In genomic region chr15:78606059-78606458, GRCm38 (mm10) we compare ENCODE assay signal across 12 mouse cellular contexts. TPM values are rescaled to one million over a fixed set of nuclear protein-coding genes. Genes with fewer than 3 reads are reported as not detected.
DNase-seq lines count a peak whose midpoint lies in the region; ATAC-seq and TF ChIP-seq lines count a peak whose summit lies in the region.
"Had no signal": no experiment of that assay in that cellular context is flagged by ENCODE, and none has a peak within 500 bp of the region (broad histone marks: within the 10 kb centered on the region; RNA-seq: fewer than 3 reads in every experiment).

No protein-coding gene starts in this region.

- no peak overlapping the region for H3K4me2 ChIP-seq in hindbrain, embryonic 14.5 days (replicated peaks)
- no peak overlapping the region for H3K4me2 ChIP-seq in hindbrain, embryonic 11.5 days (replicated peaks; ENCODE audit: low read depth, low read length)
- no peak overlapping the region for H3K4me2 ChIP-seq in liver, embryonic 12.5 days
- H3K4me2 ChIP-seq: heart, embryonic 15.5 days had no signal

- H3K27ac ChIP-seq in hindbrain, embryonic 14.5 days: no peak overlapping the region
- H3K27ac ChIP-seq in hindbrain, embryonic 11.5 days (ENCODE audit: low read depth, low read length): no peak overlapping the region
- peak overlapping the region; percentile 69 for H3K27ac ChIP-seq in olfactory bulb, adult 2 months (ENCODE audit: insufficient read depth, low read depth, low read length)
- H3K27ac ChIP-seq in liver, embryonic 12.5 days: no peak overlapping the region
- H3K27ac ChIP-seq: heart, embryonic 15.5 days; liver, embryonic 14.5 days had no signal

- WGBS in hindbrain, embryonic 14.5 days: 65% methylated on average over 6 of the region's 6 CpGs
- 86% methylated on average over 6 of the region's 6 CpGs for whole genome bisulfite sequencing in hindbrain, embryonic 11.5 days
- 44% methylated on average over 6 of the region's 6 CpGs for WGBS in olfactory bulb, adult 2 months
- 73% methylated on average over 6 of the region's 6 CpGs for WGBS in liver, embryonic 12.5 days (ENCODE audit: insufficient replicate concordance)

- H3K36me3 ChIP-seq in hindbrain, embryonic 14.5 days (replicated peaks; ENCODE audit: control insufficient read depth, insufficient read depth): no peaks in the 10 kb centered on the region
- H3K36me3 ChIP-seq in hindbrain, embryonic 11.5 days (ENCODE audit: control insufficient read depth, insufficient read depth, low read length): no peaks in the 10 kb centered on the region
- H3K36me3 ChIP-seq in liver, embryonic 12.5 days: no peaks in the 10 kb centered on the region; the same call in 1 of the 2 replicates
- H3K36me3 ChIP-seq: heart, embryonic 15.5 days had no signal

- peak; percentile 56; the same call in 1 of the 2 replicates for ATAC-seq in hindbrain, embryonic 14.5 days (ENCODE audit: low FRiP score)
- no peak for ATAC-seq in hindbrain, embryonic 11.5 days (ENCODE audit: low FRiP score)
- no peak for ATAC-seq in liver, embryonic 12.5 days

- no peak overlapping the region for H3K9ac ChIP-seq in hindbrain, embryonic 14.5 days
- H3K9ac ChIP-seq in hindbrain, embryonic 11.5 days (ENCODE audit: low read depth, low read length): no peak overlapping the region
- no peak overlapping the region for H3K9ac ChIP-seq in liver, embryonic 12.5 days
- H3K9ac ChIP-seq: heart, embryonic 15.5 days; liver, embryonic 14.5 days had no signal

- no peak overlapping the region for H3K4me3 ChIP-seq in hindbrain, embryonic 14.5 days (replicated peaks; ENCODE audit: low read length)
- no peak overlapping the region for H3K4me3 ChIP-seq in hindbrain, embryonic 11.5 days (ENCODE audit: low read depth, low read length)
- H3K4me3 ChIP-seq in olfactory bulb, adult 2 months (ENCODE audit: insufficient read depth, low read depth, low read length): no peak overlapping the region
- H3K4me3 ChIP-seq in liver, embryonic 12.5 days: no peak overlapping the region
- H3K4me3 ChIP-seq: erythroblast, embryonic 14.5 days; heart, embryonic 15.5 days had no signal

- H3K4me1 ChIP-seq in hindbrain, embryonic 14.5 days (replicated peaks; ENCODE audit: control insufficient read depth, insufficient read depth, low read length): no peaks in the 10 kb centered on the region; the same call in 1 of the 2 replicates
- H3K4me1 ChIP-seq in hindbrain, embryonic 11.5 days (replicated peaks; ENCODE audit: control insufficient read depth, insufficient read depth, low read length): 0 out of 2 replicates have a peak, but pooled peaks cover 3% of the 10 kb centered on the region
- H3K4me1 ChIP-seq in olfactory bulb, adult 2 months (ENCODE audit: control insufficient read depth, insufficient read depth, low read length): peaks cover 61% of the 10 kb centered on the region
- peaks cover 13% of the 10 kb centered on the region; the same call in 1 of the 2 replicates for H3K4me1 ChIP-seq in liver, embryonic 12.5 days

- peak; percentile 55 for DNase-seq in hindbrain, embryonic 14.5 days (ENCODE audit: low spot score)
- DNase-seq in hindbrain, embryonic 11.5 days (ENCODE audit: low spot score): no peak
- peak; percentile 37 for DNase-seq in right cerebral cortex, postnatal 4 days
- DNase-seq in right cerebral cortex, postnatal 36 days (ENCODE audit: low spot score in 2 of 2): no peak
- DNase-seq in cerebellum, adult 9-10 months: peak; percentile 86
- DNase-seq in kidney, adult 11 months: no peak
- DNase-seq: retina, postnatal 1 day had no signal

- TF ChIP-seq POLR2A in olfactory bulb, adult 2 months (IDR thresholded peaks at IDR 0.05; ENCODE audit: insufficient read depth, low read depth, low read length): no peak

- TF ChIP-seq CTCF in olfactory bulb, adult 2 months (IDR thresholded peaks at IDR 0.05; ENCODE audit: insufficient read depth, low read depth, low read length): no peak

- no peaks in the 10 kb centered on the region for H3K9me3 ChIP-seq in hindbrain, embryonic 14.5 days (ENCODE audit: control insufficient read depth, low read length)
- H3K9me3 ChIP-seq in hindbrain, embryonic 11.5 days (ENCODE audit: control insufficient read depth, low read length): no peaks in the 10 kb centered on the region
- no peaks in the 10 kb centered on the region for H3K9me3 ChIP-seq in liver, embryonic 12.5 days (replicated peaks)
- H3K9me3 ChIP-seq: heart, embryonic 15.5 days had no signal

- no peaks in the 10 kb centered on the region for H3K27me3 ChIP-seq in hindbrain, embryonic 14.5 days (ENCODE audit: control insufficient read depth, insufficient read depth, low read length)
- H3K27me3 ChIP-seq in hindbrain, embryonic 11.5 days (ENCODE audit: control insufficient read depth, insufficient read depth, low read length): no peaks in the 10 kb centered on the region
- no peaks in the 10 kb centered on the region for H3K27me3 ChIP-seq in liver, embryonic 12.5 days (replicated peaks)
- H3K27me3 ChIP-seq: heart, embryonic 15.5 days had no signal

RNA-seq across cellular contexts. Expression of gene Cyth4, which starts 9.2 kb away (rescaled TPM):
- polyA plus RNA-seq in hindbrain, embryonic 14.5 days (2014; fragmentation: Nextera tagmentation; extraction: Ambion mirVana): 2.5 and 3.8 TPM in 2 replicates
- 2.1 and 4.4 TPM in 2 replicates for polyA plus RNA-seq in hindbrain, embryonic 11.5 days (2014; fragmentation: Nextera tagmentation; extraction: Ambion mirVana)
- not detected in 2 replicates for polyA plus RNA-seq in olfactory bulb, adult 2 months (2012; ENCODE audit: insufficient read depth, insufficient read length, low replicate concordance, missing spikeins)
- 15.2 and 15.3 TPM in 2 replicates for polyA plus RNA-seq in liver, embryonic 12.5 days (2016; fragmentation: Nextera tagmentation; extraction: Ambion mirVana)

RNA-seq across cellular contexts. Expression of gene Rac2, which starts 33.5 kb away (rescaled TPM):
- 6.3 and 8.1 TPM in 2 replicates for polyA plus RNA-seq in hindbrain, embryonic 14.5 days (2014; fragmentation: Nextera tagmentation; extraction: Ambion mirVana)
- 6.4 and 7.6 TPM in 2 replicates for polyA plus RNA-seq in hindbrain, embryonic 11.5 days (2014; fragmentation: Nextera tagmentation; extraction: Ambion mirVana)
- polyA plus RNA-seq in olfactory bulb, adult 2 months (2012; ENCODE audit: insufficient read depth, insufficient read length, low replicate concordance, missing spikeins): 2,065 TPM in 1 of 2 replicates, not detected in the other
- polyA plus RNA-seq in liver, embryonic 12.5 days (2016; fragmentation: Nextera tagmentation; extraction: Ambion mirVana): 87.7 and 90.9 TPM in 2 replicates

Comparison
In these comparisons a context has a peak if more than half of its experiments do, and no peak if none do; other contexts are left out.
1. DNase-seq: peak in hindbrain, embryonic 14.5 days (single experiment), right cerebral cortex, postnatal 4 days (single experiment) and cerebellum, adult 9-10 months (single experiment); none in hindbrain, embryonic 11.5 days (single experiment), right cerebral cortex, postnatal 36 days (0 of 2) and kidney, adult 11 months (single experiment).